Mouse (Mus musculus) thymus, adult 2 months (tissue): ENCODE measurements at regions not wholly inside any gene's neighbourhood (a gene's known extent, or its start where the extent isn't known, plus 50 kb on each side); places are given as distances from the start of the nearest gene placed in this dataset.
"Not testable (repeated sequence)": the region's sequence is repeated elsewhere in the genome, so short reads cannot be mapped to it uniquely, and the experiment has no call there.

ENCODE experiments used
- DNase-seq: peaks from one replicate; pipeline ENCODE4 v3.0.0; 2021
- H3K27ac ChIP-seq: fragments of 200-500 bp; 2 replicates; pipeline ENCODE4 v1.5.1; 2012; ENCODE audit warnings: low read length, control low read depth; ENCODE audit not compliant: control insufficient read depth, insufficient read depth
- H3K27me3 ChIP-seq: fragments of 200-500 bp; 2 replicates; pipeline ENCODE4 v1.6.1; 2012; ENCODE audit warnings: mild to moderate bottlenecking, low read length, moderate library complexity, mixed read lengths; ENCODE audit not compliant: control insufficient read depth, insufficient read depth
- H3K36me3 ChIP-seq: fragments of 200-500 bp; 2 replicates; pipeline ENCODE4 v1.6.1; 2012; ENCODE audit warnings: mild to moderate bottlenecking, low read length, moderate library complexity; ENCODE audit not compliant: control insufficient read depth, insufficient read depth
- H3K4me1 ChIP-seq: fragments of 200-500 bp; replicated peaks from 2 replicates; pipeline ENCODE4 v1.6.1; 2012; ENCODE audit warnings: low read length; ENCODE audit not compliant: control insufficient read depth, insufficient read depth
- H3K4me3 ChIP-seq: fragments of 200-500 bp; 2 replicates; pipeline ENCODE4 v1.5.1; 2012; ENCODE audit warnings: mild to moderate bottlenecking, low read length, control low read depth, moderate library complexity; ENCODE audit not compliant: control insufficient read depth, insufficient read depth
- CTCF ChIP-seq: fragments of 200-500 bp; IDR thresholded peaks from 2 replicates; pipeline ENCODE4 v1.5.1; 2012; ENCODE audit warnings: mild to moderate bottlenecking, control low read depth, low read length, moderate library complexity, borderline replicate concordance; ENCODE audit not compliant: control insufficient read depth, poor library complexity, insufficient read depth; ENCODE audit errors: extremely low read depth
- POLR2A ChIP-seq: fragments of 200-500 bp; IDR thresholded peaks from 2 replicates; pipeline ENCODE4 v1.6.1; 2012; ENCODE audit warnings: mild to moderate bottlenecking, low read length, control low read depth, moderate library complexity; ENCODE audit not compliant: control insufficient read depth, poor library complexity, insufficient read depth; ENCODE audit errors: extremely low read depth
- WGBS: fragments of 180-500 bp; shearing (Covaris S2); methylation state at CpG from one replicate; pipeline ENCODE4 v1.1.7; 2018; 5-methylcytosine and 5-hydroxymethylcytosine counted together

- no peaks in the 10 kb centered on the region for H3K27me3 ChIP-seq
- no peak overlapping the region for H3K4me3 ChIP-seq
- DNase-seq, result no peak
- no peak overlapping the region for H3K27ac ChIP-seq
- no peak for TF ChIP-seq POLR2A
- TF ChIP-seq CTCF, result no peak
- 84% methylated on average over 9 of the region's 9 CpGs for WGBS
- H3K4me1 ChIP-seq, result no peaks in the 10 kb centered on the region
- no peaks in the 10 kb centered on the region for H3K36me3 ChIP-seq
Measured at GRCm38 (mm10) chr17:82901098-82901891, 313.8 kb upstream of the Pkdcc start.

GRCm38 (mm10) chr17:82904961-82905360, 310.1 kb upstream of the Pkdcc start:
- no peaks in the 10 kb centered on the region for H3K27me3 ChIP-seq
- no peak overlapping the region for H3K4me3 ChIP-seq
- DNase-seq, result no peak
- no peak overlapping the region for H3K27ac ChIP-seq
- no peak for TF ChIP-seq POLR2A
- TF ChIP-seq CTCF, result no peak
- 95% methylated on average over 2 of the region's 2 CpGs for WGBS
- H3K36me3 ChIP-seq, result no peaks in the 10 kb centered on the region
- H3K4me1 ChIP-seq, result no peaks in the 10 kb centered on the region

- H3K36me3 ChIP-seq, result no peaks in the 10 kb centered on the region
- TF ChIP-seq POLR2A, result no peak
- TF ChIP-seq CTCF, result no peak
- WGBS, result 72% methylated on average over 3 of the region's 3 CpGs
- no peaks in the 10 kb centered on the region for H3K27me3 ChIP-seq
- no peaks in the 10 kb centered on the region for H3K4me1 ChIP-seq
- no peak overlapping the region for H3K4me3 ChIP-seq
- no peak for DNase-seq
- no peak overlapping the region for H3K27ac ChIP-seq
Measured at GRCm38 (mm10) chr17:82905483-82905882, 309.6 kb upstream of the Pkdcc start.

- H3K36me3 ChIP-seq, result no peaks in the 10 kb centered on the region
Measured at GRCm38 (mm10) chr17:82909189-82909588, 305.9 kb upstream of the Pkdcc start.

GRCm38 (mm10) chr17:82922986-82923385, 292.1 kb upstream of the Pkdcc start:
- WGBS, result 65% methylated on average over 4 of the region's 4 CpGs
- not testable (repeated sequence) for DNase-seq, H3K27me3 ChIP-seq, H3K36me3 ChIP-seq, H3K4me3 ChIP-seq, H3K27ac ChIP-seq, H3K4me1 ChIP-seq

More at GRCm38 (mm10) chr17:82909189-82909588, 305.9 kb upstream of the Pkdcc start:
- Histone ChIP-seq H3K4me3 (no peak overlapping the region), H3K27me3 (no peaks in the 10 kb centered on the region), H3K27ac (no peak overlapping the region), H3K4me1 (no peaks in the 10 kb centered on the region)
- WGBS, result 88% methylated on average over 2 of the region's 2 CpGs
- no peak for DNase-seq
- TF ChIP-seq CTCF (no peak), POLR2A (no peak)

GRCm38 (mm10) chr17:82925751-82926150, 289.3 kb upstream of the Pkdcc start:
- H3K27me3 ChIP-seq, result no peaks in the 10 kb centered on the region
- no peaks in the 10 kb centered on the region for H3K4me1 ChIP-seq
- H3K27ac ChIP-seq, result no peak overlapping the region
- H3K4me3 ChIP-seq, result no peak overlapping the region
- TF ChIP-seq CTCF (no peak), POLR2A (no peak)
- no peak for DNase-seq
- H3K36me3 ChIP-seq, result no peaks in the 10 kb centered on the region
- 91% methylated on average over 2 of the region's 2 CpGs for WGBS

- TF ChIP-seq POLR2A, result no peak
- no peak for TF ChIP-seq CTCF
- 92% methylated on average over 3 of the region's 3 CpGs for WGBS
- H3K27ac ChIP-seq, result no peak overlapping the region
- H3K4me1 ChIP-seq, result no peaks in the 10 kb centered on the region
- no peaks in the 10 kb centered on the region for H3K27me3 ChIP-seq
- no peak overlapping the region for H3K4me3 ChIP-seq
- no peak for DNase-seq
- H3K36me3 ChIP-seq, result no peaks in the 10 kb centered on the region
Measured at GRCm38 (mm10) chr17:82927681-82928080, 287.4 kb upstream of the Pkdcc start.
